Comparison of ENCODE assay signal across 8 mouse cellular contexts in genomic region chr16:4639831-4640237, GRCm38 (mm10). TPM values are rescaled to one million over a fixed set of nuclear protein-coding genes. Genes with fewer than 3 reads are reported as not detected.
DNase-seq lines count a peak whose midpoint lies in the region; ATAC-seq and TF ChIP-seq lines count a peak whose summit lies in the region.

Vasn (plus strand) TSS chr16:4639941.
Dnaja3 (plus strand) TSS chr16:4639989.

- H3K27me3 ChIP-seq in CH12.LX (replicated peaks) = no peaks in the 10 kb centered on the region
- H3K27me3 ChIP-seq in lung, embryonic 15.5 days = no peaks in the 10 kb centered on the region

- H3K27ac ChIP-seq in CH12.LX (ENCODE audit: insufficient read depth, low read depth) = peak within 1 kb of the TSS; percentile 1; the same call in 1 of the 2 replicates
- H3K27ac ChIP-seq in brown adipose tissue, adult 24 weeks (replicated peaks; ENCODE audit: low read depth, low read length) = peak within 1 kb of the TSS; percentile 51
- peak within 1 kb of the TSS; percentile 97 for H3K27ac ChIP-seq in lung, embryonic 15.5 days

- ATAC-seq in hematopoietic stem cell, adult 5-6 weeks (replicated peaks in 1 of 2; ENCODE audit: insufficient read depth in 1 of 2, low FRiP score in 2 of 2, low TSS enrichment in 1 of 2, low read depth in 1 of 2, poor library complexity in 2 of 2, severe bottlenecking in 2 of 2) = peak; percentile 81
- ATAC-seq in lung, embryonic 15.5 days (ENCODE audit: borderline replicate concordance, extremely low read depth, low FRiP score, low TSS enrichment) = peak; percentile 89

- no peak for TF ChIP-seq RAD21 in CH12.LX (IDR thresholded peaks at IDR 0.05; ENCODE audit: low read depth, low read length)

- TF ChIP-seq EP300 in CH12.LX (IDR thresholded peaks at IDR 0.05; ENCODE audit: low read length) = no peak

- peaks cover 16 to 32% of the 10 kb centered on the region in 2 experiments for H3K4me1 ChIP-seq in CH12.LX (ENCODE audit: control insufficient read depth in 1 of 2, insufficient read depth in 2 of 2)
- peaks cover 10% of the 10 kb centered on the region for H3K4me1 ChIP-seq in brown adipose tissue, adult 24 weeks (ENCODE audit: control insufficient read depth, insufficient read depth, insufficient read length, low read length)
- peaks cover 54% of the 10 kb centered on the region for H3K4me1 ChIP-seq in lung, embryonic 15.5 days

- peak within 1 kb of the TSS; percentile 81 for H3K4me2 ChIP-seq in CH12.LX (ENCODE audit: insufficient read depth, low read depth, poor library complexity, severe bottlenecking)
- H3K4me2 ChIP-seq in lung, embryonic 15.5 days = peak within 1 kb of the TSS; percentile 63

- H3K4me3 ChIP-seq in CH12.LX (replicated peaks in 1 of 3; ENCODE audit: low read depth in 2 of 3, low read length in 2 of 3, poor library complexity in 1 of 3) = peak within 1 kb of the TSS; percentile 55 to 60 (median 59)
- H3K4me3 ChIP-seq in brown adipose tissue, adult 24 weeks (ENCODE audit: insufficient read depth, low read depth, low read length) = peak within 1 kb of the TSS; percentile 81
- H3K4me3 ChIP-seq in lung, embryonic 15.5 days = peak within 1 kb of the TSS; percentile 64

- no peaks in the 10 kb centered on the region for H3K79me2 ChIP-seq in CH12.LX (replicated peaks; ENCODE audit: control insufficient read depth, extremely low read depth, insufficient read depth, poor library complexity, severe bottlenecking)

- in situ Hi-C loops in CH12.LX (cut with MboI; ENCODE audit: low pct_ligation_motif_present, low pct_unique_long_range_greater_than_20kb, low sequenced_read_pairs) = loop anchor here (25.0 kb wide), 1 partner anchor 497 kb away; the partner anchor contains the start of genes Ppl and Sec14l5

- H3K36me3 ChIP-seq in CH12.LX (replicated peaks in 1 of 2; ENCODE audit: control insufficient read depth in 1 of 2, insufficient read depth in 1 of 2, low read length in 1 of 2) = peaks cover 20 to 81% of the 10 kb centered on the region in 2 experiments
- no peaks in the 10 kb centered on the region for H3K36me3 ChIP-seq in lung, embryonic 15.5 days

- DNase-seq in CH12.LX (ENCODE audit: extremely low read depth) = peak; percentile 95
- peak; percentile 58 to 81 for DNase-seq in frontal cortex, adult 2 months (ENCODE audit: extremely low spot score in 1 of 2, low spot score in 1 of 2)
- DNase-seq in layer of hippocampus, adult 9-10 months (ENCODE audit: low spot score) = peak; percentile 35
- DNase-seq in ovary, postnatal 14 days (ENCODE audit: low spot score) = peak; percentile 77
- DNase-seq in urinary bladder, adult 18-20 months (ENCODE audit: low spot score in 2 of 2) = peak; percentile 80 to 91

- TF ChIP-seq POLR2A in CH12.LX (IDR thresholded peaks at IDR 0.05; ENCODE audit: low read depth, low read length) = peak; percentile 79

- under 1% methylated on average over 22 of the region's 22 CpGs for WGBS in lung, embryonic 15.5 days

- dilution Hi-C loops in CH12.LX (cut with MboI; ENCODE audit: extremely low pct_ligation_motif_present, extremely low pct_unique_long_range_greater_than_20kb, low sequenced_read_pairs) = no loop called here

- H3K9me3 ChIP-seq in CH12.LX (replicated peaks; ENCODE audit: low read length) = no peaks in the 10 kb centered on the region
- no peaks in the 10 kb centered on the region for H3K9me3 ChIP-seq in lung, embryonic 15.5 days

- TF ChIP-seq CTCF in CH12.LX (conservative IDR thresholded peaks at IDR 0.05 in 1 of 2, IDR thresholded peaks at IDR 0.05 in 1 of 2; ENCODE audit: low read depth in 2 of 2, low read length in 2 of 2) = no peak

- peak within 1 kb of the TSS; percentile 41 for H3K9ac ChIP-seq in CH12.LX (ENCODE audit: insufficient read depth, low read depth)
- peak within 1 kb of the TSS; percentile 70 for H3K9ac ChIP-seq in lung, embryonic 15.5 days

TF ChIP-seq in CH12.LX, 34 proteins besides CTCF, POLR2A, EP300 and RAD21:
- TF ChIP-seq CHD2 (IDR thresholded peaks at IDR 0.05; ENCODE audit: low read length) (no peak), RCOR1 (conservative IDR thresholded peaks at IDR 0.05; ENCODE audit: low read depth, low read length) (no peak), HCFC1 (IDR thresholded peaks at IDR 0.05; ENCODE audit: low read depth, low read length) (no peak), TBP (conservative IDR thresholded peaks at IDR 0.05; ENCODE audit: low read depth, low read length) (peak; percentile 73), USF1 (IDR thresholded peaks at IDR 0.05; ENCODE audit: low read depth, low read length) (no peak), IRF4 (IDR thresholded peaks at IDR 0.05; ENCODE audit: low read depth, low read length) (no peak), TCF12 (IDR thresholded peaks at IDR 0.05; ENCODE audit: low read depth, low read length) (0 out of 2 replicates have a peak, but pooled peaks have one; percentile 22), MAZ (IDR thresholded peaks at IDR 0.05; ENCODE audit: low read depth, low read length) (peak; percentile 71; the same call in 1 of the 2 replicates), ZNF384 (IDR thresholded peaks at IDR 0.05; ENCODE audit: low read depth, low read length) (no peak), PAX5 (IDR thresholded peaks at IDR 0.05; ENCODE audit: low read length) (no peak), POLR2AphosphoS2 (IDR thresholded peaks at IDR 0.05; ENCODE audit: low read depth, low read length) (no peak), USF2 (conservative IDR thresholded peaks at IDR 0.05; ENCODE audit: low read depth, low read length) (no peak), KAT2A (IDR thresholded peaks at IDR 0.05; ENCODE audit: insufficient replicate concordance, low read length) (no peak), MEF2A (IDR thresholded peaks at IDR 0.05; ENCODE audit: borderline replicate concordance, low read depth, low read length) (no peak), ETS1 (conservative IDR thresholded peaks at IDR 0.05; ENCODE audit: low read depth, low read length) (no peak), MXI1 (IDR thresholded peaks at IDR 0.05; ENCODE audit: low read depth, low read length) (no peak; the same call in 1 of the 2 replicates), CHD1 (IDR thresholded peaks at IDR 0.05; ENCODE audit: low read depth, low read length) (no peak), ZMIZ1 (IDR thresholded peaks at IDR 0.05; ENCODE audit: low read depth, low read length) (no peak; the same call in 1 of the 2 replicates), GABPA (IDR thresholded peaks at IDR 0.05; ENCODE audit: insufficient replicate concordance, low read depth, low read length) (no peak), NELFE (IDR thresholded peaks at IDR 0.05; ENCODE audit: low read depth, low read length) (0 out of 2 replicates have a peak, but pooled peaks have one; percentile 52), UBTF (IDR thresholded peaks at IDR 0.05; ENCODE audit: low read depth, low read length) (no peak), NRF1 (IDR thresholded peaks at IDR 0.05; ENCODE audit: low read depth, low read length) (no peak), SIN3A (IDR thresholded peaks at IDR 0.05; ENCODE audit: low read length) (peak; percentile 51; the same call in 1 of the 2 replicates)

RNA-seq across cellular contexts. Expression of gene Vasn, which starts in this region (rescaled TPM):
- 1.4 and 2.0 TPM in 2 replicates for total RNA-seq in CH12.LX (2012; rRNA removed)
- total RNA-seq in CH12.LX (2014; rRNA removed) = 2.2 TPM in 2 replicates
- 4.1 and 5.0 TPM in 2 replicates for polyA plus RNA-seq in CH12.LX (2012; ENCODE audit: insufficient read length, low read depth)
- 4.2 and 4.4 TPM in 2 replicates for polyA plus RNA-seq in brown adipose tissue, adult 24 weeks (2012; ENCODE audit: insufficient read depth, insufficient read length, missing spikeins)
- 5.9 and 6.9 TPM in 2 replicates for polyA plus RNA-seq in frontal cortex, adult 2 months (2012; rRNA removed)
- 0.89 and 1.8 TPM in 2 replicates for total RNA-seq in hematopoietic stem cell, adult 5-6 weeks (2017)
- polyA plus RNA-seq in lung, embryonic 15.5 days (2015; fragmentation: Nextera tagmentation; extraction: Ambion mirVana) = 25.1 and 25.9 TPM in 2 replicates

RNA-seq across cellular contexts. Expression of gene Dnaja3, which starts in this region (rescaled TPM):
- total RNA-seq in CH12.LX (2012; rRNA removed) = 80.4 and 81.8 TPM in 2 replicates
- total RNA-seq in CH12.LX (2014; rRNA removed) = 85.1 and 85.3 TPM in 2 replicates
- polyA plus RNA-seq in CH12.LX (2012; ENCODE audit: insufficient read length, low read depth) = 51.5 and 56.6 TPM in 2 replicates
- polyA plus RNA-seq in brown adipose tissue, adult 24 weeks (2012; ENCODE audit: insufficient read depth, insufficient read length, missing spikeins) = 193 and 221 TPM in 2 replicates
- polyA plus RNA-seq in frontal cortex, adult 2 months (2012; rRNA removed) = 51.2 and 51.9 TPM in 2 replicates
- total RNA-seq in hematopoietic stem cell, adult 5-6 weeks (2017) = 55.2 and 76.0 TPM in 2 replicates
- polyA plus RNA-seq in lung, embryonic 15.5 days (2015; fragmentation: Nextera tagmentation; extraction: Ambion mirVana) = 66.0 and 66.5 TPM in 2 replicates

Comparison
In these comparisons a context has a peak if more than half of its experiments do, and no peak if none do; other contexts are left out.
1. Peak in every context shown above with its lines: DNase-seq, ATAC-seq, H3K4me3 ChIP-seq and H3K27ac ChIP-seq.
2. DNase-seq: peak in every context shown above with its lines; median percentile 95 in CH12.LX; 86 in urinary bladder, adult 18-20 months; 77 in ovary, postnatal 14 days; 70 in frontal cortex, adult 2 months; 35 in layer of hippocampus, adult 9-10 months.
3. H3K27ac ChIP-seq: peak in every context shown above with its lines; median percentile 97 in lung, embryonic 15.5 days; 51 in brown adipose tissue, adult 24 weeks; 1 in CH12.LX.